Mouse (Mus musculus) embryonic stem cell, embryonic (primary cell): ENCODE data around the gene Msi2.

Experiments used
- CTCF ChIA-PET, 4 experiments: fragments of 300-600 bp in 2 of 4; fragments of 350-600 bp in 2 of 4; sonication (Branson Sonifier 250); formaldehyde crosslinking; loops; one replicate each; lab custom pipeline; 2022; ENCODE audit warnings: inconsistent platforms in 2 of 4; lab: Charles Lee
- POLR2A ChIA-PET, 4 experiments: fragments of 300-600 bp in 2 of 4; fragments of 350-600 bp in 2 of 4; sonication (Branson Sonifier 250); formaldehyde crosslinking; loops; one replicate each; lab custom pipeline; 2022; ENCODE audit warnings: antibody characterized with exemption in 4 of 4, inconsistent platforms in 1 of 4; lab: Charles Lee

Msi2 gene

GRCm38 (mm10) chr11:88509464-88509863, 208.8 kb downstream of the Msi2 start:
- ChIA-PET POLR2A (interaction anchor here in 1 of 4 experiments (0.8 kb wide), 1 partner anchor 11 kb away, joined by 3 read pairs; no protein-coding TSS in a partner anchor), CTCF (no interaction called here)

- POLR2A ChIA-PET: interaction anchor here in 3 of 4 experiments (0.6 to 2.0 kb wide), 6 partner anchors 9 to 210 kb away, joined by 3 to 7 read pairs (median 4); partner anchors contain the start of gene Msi2 (in 1 of the 3)
- CTCF ChIA-PET: interaction anchor here in 1 of 4 experiments (0.6 kb wide), 1 partner anchor 133 kb away, joined by 3 read pairs; no protein-coding TSS in a partner anchor
Observed at GRCm38 (mm10) chr11:88508133-88508532, 210.2 kb downstream of the Msi2 start.

GRCm38 (mm10) chr11:88506544-88507419, 211.5 kb downstream of the Msi2 start:
- ChIA-PET POLR2A (interaction anchor here in 3 of 4 experiments (0.6 to 2.0 kb wide), 11 partner anchors 8 to 851 kb away, joined by 3 to 7 read pairs (median 4); no protein-coding TSS in a partner anchor), CTCF (no interaction called here)

GRCm38 (mm10) chr11:88506109-88506508, 212.2 kb downstream of the Msi2 start:
- POLR2A ChIA-PET: interaction anchor here in 2 of 4 experiments (0.6 to 1.6 kb wide), 9 partner anchors 10 to 394 kb away, joined by 3 to 6 read pairs (median 4); no protein-coding TSS in a partner anchor
- CTCF ChIA-PET: interaction anchor here in 2 of 4 experiments (0.6 to 0.9 kb wide), 2 partner anchors 8 to 254 kb away, joined by 3 read pairs; no protein-coding TSS in a partner anchor

- POLR2A ChIA-PET: interaction anchor here in 1 of 4 experiments (1.1 to 1.9 kb wide), 3 partner anchors 14 to 75 kb away, joined by 3 to 4 read pairs (median 4); no protein-coding TSS in a partner anchor
Observed at GRCm38 (mm10) chr11:88502566-88502965, 215.7 kb downstream of the Msi2 start.

GRCm38 (mm10) chr11:88498491-88498890, 219.8 kb downstream of the Msi2 start:
- CTCF ChIA-PET: interaction anchor here in 3 of 4 experiments (0.6 to 2.5 kb wide), 10 partner anchors 12 to 247 kb away, joined by 3 to 14 read pairs (median 3); no protein-coding TSS in a partner anchor
- POLR2A ChIA-PET: interaction anchor here in 3 of 4 experiments (0.6 to 1.7 kb wide), 29 partner anchors 9 to 241 kb away, joined by 3 to 9 read pairs (median 4); no protein-coding TSS in a partner anchor

More at GRCm38 (mm10) chr11:88502566-88502965, 215.7 kb downstream of the Msi2 start:
- CTCF ChIA-PET: interaction anchor here in 1 of 4 experiments (0.6 kb wide), 1 partner anchor 74 kb away, joined by 6 read pairs; no protein-coding TSS in a partner anchor

GRCm38 (mm10) chr11:88496460-88496859, 221.9 kb downstream of the Msi2 start:
- POLR2A ChIA-PET: interaction anchor here in 2 of 4 experiments (0.6 to 1.5 kb wide), 4 partner anchors 8 to 253 kb away, joined by 3 to 6 read pairs (median 3); no protein-coding TSS in a partner anchor
- CTCF ChIA-PET: interaction anchor here in 2 of 4 experiments (0.6 to 1.6 kb wide), 4 partner anchors 16 to 74 kb away, joined by 3 to 5 read pairs (median 4); no protein-coding TSS in a partner anchor

- POLR2A ChIA-PET: interaction anchor here in 1 of 4 experiments (1.5 kb wide), 1 partner anchor 17 kb away, joined by 3 read pairs; no protein-coding TSS in a partner anchor
- CTCF ChIA-PET: interaction anchor here in 1 of 4 experiments (1.6 kb wide), 1 partner anchor 17 kb away, joined by 3 read pairs; no protein-coding TSS in a partner anchor
Observed at GRCm38 (mm10) chr11:88495759-88496158, 222.6 kb downstream of the Msi2 start.

- ChIA-PET POLR2A (interaction anchor here in 1 of 4 experiments (1.5 kb wide), 1 partner anchor 22 kb away, joined by 4 read pairs; no protein-coding TSS in a partner anchor), CTCF (interaction anchor here in 1 of 4 experiments (0.8 to 1.0 kb wide), 2 partner anchors 18 to 65 kb away, joined by 3 to 5 read pairs; no protein-coding TSS in a partner anchor)
Observed at GRCm38 (mm10) chr11:88495018-88495417, 223.3 kb downstream of the Msi2 start.

- CTCF ChIA-PET: interaction anchor here in 3 of 4 experiments (0.5 to 1.0 kb wide), 5 partner anchors 19 to 1200 kb away, joined by 3 to 6 read pairs (median 5); no protein-coding TSS in a partner anchor
- POLR2A ChIA-PET: interaction anchor here in 2 of 4 experiments (0.6 to 1.5 kb wide), 2 partner anchors 23 to 42 kb away, joined by 3 to 4 read pairs; no protein-coding TSS in a partner anchor
Observed at GRCm38 (mm10) chr11:88493795-88494559, 224.3 kb downstream of the Msi2 start.

- CTCF ChIA-PET: no interaction called here
- POLR2A ChIA-PET: interaction anchor here in 1 of 4 experiments (0.5 to 0.6 kb wide), 2 partner anchors 127 to 358 kb away, joined by 4 to 6 read pairs; no protein-coding TSS in a partner anchor
Observed at GRCm38 (mm10) chr11:88492585-88492984, 225.7 kb downstream of the Msi2 start.

GRCm38 (mm10) chr11:88489985-88490384, 228.3 kb downstream of the Msi2 start:
- CTCF ChIA-PET: interaction anchor here in 2 of 4 experiments (0.7 to 1.2 kb wide), 2 partner anchors 23 to 59 kb away, joined by 3 read pairs; no protein-coding TSS in a partner anchor
- POLR2A ChIA-PET: interaction anchor here in 3 of 4 experiments (0.6 to 1.4 kb wide), 6 partner anchors 8 to 262 kb away, joined by 3 to 5 read pairs (median 4); no protein-coding TSS in a partner anchor

- CTCF ChIA-PET: interaction anchor here in 2 of 4 experiments (0.6 to 1.2 kb wide), 3 partner anchors 23 to 279 kb away, joined by 3 to 7 read pairs (median 3); no protein-coding TSS in a partner anchor
Observed at GRCm38 (mm10) chr11:88488941-88489724, 229.2 kb downstream of the Msi2 start.

GRCm38 (mm10) chr11:88488175-88488940, 230.0 kb downstream of the Msi2 start:
- CTCF ChIA-PET: interaction anchor here in 2 of 4 experiments (0.5 to 0.6 kb wide), 4 partner anchors 43 to 280 kb away, joined by 3 to 7 read pairs (median 4); no protein-coding TSS in a partner anchor
- POLR2A ChIA-PET: interaction anchor here in 2 of 4 experiments (1.0 to 1.9 kb wide), 5 partner anchors 9 to 61 kb away, joined by 3 to 6 read pairs (median 4); no protein-coding TSS in a partner anchor

More at GRCm38 (mm10) chr11:88488941-88489724, 229.2 kb downstream of the Msi2 start:
- POLR2A ChIA-PET: interaction anchor here in 3 of 4 experiments (1.0 to 1.9 kb wide), 9 partner anchors 8 to 60 kb away, joined by 3 to 6 read pairs (median 4); no protein-coding TSS in a partner anchor

- ChIA-PET POLR2A (interaction anchor here in 2 of 4 experiments (0.6 to 1.0 kb wide), 4 partner anchors 10 to 276 kb away, joined by 3 to 4 read pairs (median 3); no protein-coding TSS in a partner anchor), CTCF (interaction anchor here in 1 of 4 experiments (0.6 kb wide), 1 partner anchor 12 kb away, joined by 4 read pairs; no protein-coding TSS in a partner anchor)
Observed at GRCm38 (mm10) chr11:88485987-88486386, 232.3 kb downstream of the Msi2 start.
